Mouse (Mus musculus) megakaryocyte, embryonic 14.5 days (primary cell): ENCODE measurements around the gene Dock2.

ENCODE experiments used
- FLI1 ChIP-seq: IDR thresholded peaks from 2 replicates; pipeline ENCODE4 v1.6.1; 2012; ENCODE audit warnings: low read length, inconsistent platforms, mixed read lengths
- GATA1 ChIP-seq: IDR thresholded peaks from 3 replicates; pipeline ENCODE4 v1.6.1; 2012; ENCODE audit warnings: mixed read lengths, low read length, inconsistent platforms, borderline replicate concordance

DNA sequence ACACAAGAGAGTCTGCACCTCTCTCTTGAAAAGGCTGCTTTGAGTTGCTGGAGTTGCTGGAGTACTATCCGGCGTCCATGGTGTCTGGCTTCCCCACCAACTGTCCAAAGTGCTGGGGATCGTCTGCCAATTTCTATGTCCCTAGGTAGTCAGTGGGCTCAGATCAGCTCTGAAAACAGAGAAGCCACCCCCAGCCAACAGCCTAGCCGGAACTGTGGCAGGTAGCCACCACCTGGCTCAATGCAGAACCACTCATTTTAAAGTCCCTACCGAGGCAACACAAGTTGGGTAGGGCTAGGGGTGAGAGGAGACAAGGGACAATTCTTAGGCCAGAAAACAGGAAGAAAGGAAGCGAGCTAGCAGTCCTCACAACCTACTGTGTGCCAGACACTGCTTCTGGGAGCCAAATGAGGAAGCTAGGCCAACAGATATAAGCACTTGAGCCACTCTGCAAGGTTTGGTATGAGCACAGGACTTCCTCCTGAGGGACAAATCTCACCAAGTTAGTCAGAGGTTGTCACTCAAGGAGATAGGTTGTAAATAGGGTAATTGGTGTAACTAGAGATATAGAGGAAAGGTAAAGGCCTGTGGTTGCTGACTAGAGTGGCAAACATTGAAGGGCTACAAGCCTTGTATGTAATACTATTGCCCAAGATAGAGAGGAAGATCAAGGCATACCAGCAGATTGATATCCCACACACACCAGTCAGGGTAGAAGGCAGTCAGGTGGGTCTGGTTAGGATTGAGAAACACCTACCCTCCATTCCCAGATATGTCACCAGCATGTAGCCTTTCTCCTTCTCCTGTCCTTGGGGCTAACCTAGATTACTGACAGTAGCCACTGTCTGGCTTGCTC lies 394.2 kb downstream of the Dock2 start:
- TF ChIP-seq GATA1: no peak
- TF ChIP-seq FLI1: no peak
